Mouse (Mus musculus) myocyte (in vitro differentiated cells): ENCODE measurements around the gene Mc1r.

ENCODE experiments used
- E2F4 ChIP-seq: IDR thresholded peaks from one replicate; pipeline ENCODE4 v1.6.1; 2011; ENCODE audit warnings: mild to moderate bottlenecking, control low read depth, moderate library complexity; ENCODE audit not compliant: insufficient read depth
- USF1 ChIP-seq: IDR thresholded peaks from one replicate; pipeline ENCODE4 v1.6.1; 2011; ENCODE audit warnings: low read depth, mild to moderate bottlenecking, control low read depth, moderate library complexity

GRCm38 (mm10) chr8:123408586-123409544 lies 2.0 kb downstream of the Mc1r start:
- TF ChIP-seq E2F4 (no peak), USF1 (no peak)
